Mouse (Mus musculus): ENCODE measurements around the gene Sbk1.
A peak's percentile ranks its signal among the peaks of the same experiment; 100 is the strongest.
"Not testable (repeated sequence)": the region's sequence is repeated elsewhere in the genome, so short reads cannot be mapped to it uniquely, and the experiment has no call there.

Gene Sbk1

DNA sequence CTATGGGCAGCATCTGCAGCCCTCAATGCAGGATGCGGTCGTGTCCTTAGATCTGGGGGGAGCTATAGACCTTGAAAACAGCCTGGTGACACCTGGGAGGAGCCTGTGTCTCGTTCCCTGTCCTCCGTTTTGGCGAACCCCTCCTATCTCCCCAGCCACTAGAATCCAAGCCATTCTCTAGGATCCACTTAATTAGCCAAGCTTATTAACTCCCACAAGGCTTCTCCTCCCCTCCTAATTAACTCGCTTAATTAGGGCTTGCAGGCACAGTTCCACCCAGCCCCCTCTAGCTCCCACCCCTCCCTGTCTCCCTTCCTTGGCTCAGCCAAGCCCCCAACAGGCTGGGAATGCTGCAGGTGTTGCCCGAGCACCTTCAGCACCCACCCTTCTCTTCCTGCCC is 8.5 kb upstream of the Sbk1 start:
- DNase-seq (ENCODE audit: low spot score in 2 of 2): no peak

DNA sequence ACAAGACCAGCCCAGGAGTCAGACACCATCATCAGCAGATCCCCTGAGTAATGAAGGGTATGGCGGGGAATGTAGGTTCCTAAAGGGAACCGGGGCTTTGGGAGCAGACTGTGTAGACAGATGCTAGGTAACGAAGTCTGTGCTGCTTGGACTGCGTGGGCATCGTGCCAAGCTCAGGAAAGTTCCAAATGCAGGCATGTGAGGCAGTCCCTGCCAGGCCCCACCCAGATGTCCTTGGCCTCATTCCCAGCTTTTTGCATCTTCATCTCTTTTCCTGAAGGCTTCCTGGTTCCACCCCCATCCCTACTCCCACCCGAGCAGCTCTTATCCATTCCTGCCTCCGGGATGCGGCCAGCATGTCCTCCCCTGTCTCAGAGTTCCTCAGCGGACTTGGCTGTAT is 6.5 kb upstream of the Sbk1 start:
- DNase-seq (ENCODE audit: low spot score in 2 of 2): peak; percentile 74 to 77

GRCm38 (mm10) chr7:126266372-126266870 is 6.0 kb upstream of the Sbk1 start:
- no peak for DNase-seq (ENCODE audit: low spot score in 2 of 2)

DNA sequence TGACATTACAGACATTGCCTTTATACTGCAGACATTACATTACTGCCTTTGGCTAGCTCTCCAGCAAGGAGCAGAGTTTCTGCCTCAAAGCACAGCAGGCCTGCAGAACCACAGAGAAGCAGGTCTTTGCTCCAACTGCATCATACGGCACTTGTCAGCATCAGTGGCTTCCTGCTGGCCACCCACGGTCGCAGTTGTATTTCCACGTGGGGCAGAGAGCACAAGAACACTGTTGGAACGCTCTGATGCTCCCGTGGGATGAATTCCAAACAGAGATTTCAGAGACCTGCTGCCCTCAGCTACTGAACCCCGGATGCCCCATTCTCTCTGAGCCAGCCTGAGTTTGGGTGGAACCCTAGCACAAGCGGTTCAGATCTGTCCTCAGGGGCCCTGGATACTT is 4.8 kb upstream of the Sbk1 start:
- DNase-seq (ENCODE audit: low spot score in 2 of 2): no peak

DNA sequence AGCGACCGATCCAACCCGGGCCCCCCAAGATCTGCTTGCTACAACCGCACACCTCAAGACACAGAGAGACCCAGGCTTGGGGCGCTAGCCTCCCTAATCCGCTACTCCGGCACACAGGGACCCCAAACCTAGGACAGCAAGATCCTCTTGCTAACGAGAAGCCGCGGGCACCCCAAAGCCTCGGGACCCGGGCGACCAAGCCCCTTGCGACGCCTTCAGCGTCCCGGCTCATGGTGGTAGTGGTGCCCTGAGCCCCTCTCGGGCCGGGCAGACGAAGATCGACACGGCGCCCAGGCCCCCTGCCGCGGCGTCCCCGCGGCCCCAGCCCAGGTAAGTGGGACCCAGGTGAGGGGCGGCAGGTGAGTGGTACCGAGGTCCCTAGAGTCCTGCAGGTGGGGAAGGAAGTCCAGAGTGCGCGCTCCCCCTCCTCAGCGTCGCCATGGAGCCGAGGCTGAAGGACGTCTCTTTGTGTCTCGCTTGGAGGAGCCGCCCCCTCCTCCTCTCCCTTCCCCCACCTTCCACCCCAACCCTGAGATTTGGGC is 422 bp downstream of the Sbk1 start:
- no peak for DNase-seq (ENCODE audit: low spot score in 2 of 2)

- DNase-seq (ENCODE audit: low spot score in 2 of 2): no peak
These were observed 1.1 kb downstream of the Sbk1 start for GRCm38 (mm10) chr7:126273351-126274042.

- no peak for DNase-seq (ENCODE audit: low spot score in 2 of 2)
These were observed 1.7 kb downstream of the Sbk1 start for GRCm38 (mm10) chr7:126274137-126274536.

- no peak for DNase-seq (ENCODE audit: low spot score in 2 of 2)
These were observed 2.2 kb downstream of the Sbk1 start for GRCm38 (mm10) chr7:126274626-126275025.

GRCm38 (mm10) chr7:126275711-126276110 is 3.3 kb downstream of the Sbk1 start:
- DNase-seq (ENCODE audit: low spot score in 2 of 2): no peak

GRCm38 (mm10) chr7:126276297-126276696 is 3.9 kb downstream of the Sbk1 start:
- no peak for DNase-seq (ENCODE audit: low spot score in 2 of 2)

DNA sequence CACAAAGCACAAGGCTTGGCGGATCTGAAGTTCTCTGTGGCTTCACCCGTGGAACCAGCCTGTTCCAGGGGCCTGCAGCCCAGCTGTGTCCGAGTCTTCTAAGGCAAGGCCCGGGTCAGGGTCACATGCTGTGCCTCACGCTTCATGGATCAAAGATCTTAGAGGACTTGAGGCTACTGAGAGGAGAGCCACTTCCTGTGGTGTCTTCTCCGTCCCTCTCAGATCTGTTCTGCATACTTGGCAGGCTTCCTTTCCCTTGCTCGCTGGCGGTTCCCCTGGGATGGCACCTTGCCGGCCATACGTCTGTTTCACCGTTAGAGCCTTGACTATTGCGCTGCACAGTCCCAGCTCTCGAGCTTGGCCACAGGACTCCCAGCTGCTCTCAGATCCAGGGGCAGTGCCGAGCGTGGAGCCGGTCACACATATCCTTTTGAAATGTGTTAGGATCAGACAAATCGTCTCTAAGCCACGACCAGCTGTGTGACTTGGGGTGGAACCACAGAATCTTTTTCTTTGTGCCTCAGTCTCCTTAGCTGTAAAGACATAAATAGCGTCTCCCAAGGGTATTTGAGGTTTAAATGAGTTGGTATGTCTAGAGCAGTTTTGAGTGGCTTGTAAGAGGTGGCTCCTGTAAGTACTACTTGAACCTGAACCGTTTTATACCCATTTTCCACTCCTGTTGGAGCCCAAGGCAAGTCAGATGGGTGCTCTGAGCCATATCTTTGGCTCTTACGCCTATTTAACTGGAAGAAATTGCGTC is 5.3 kb downstream of the Sbk1 start:
- DNase-seq (ENCODE audit: low spot score in 2 of 2): no peak

DNA sequence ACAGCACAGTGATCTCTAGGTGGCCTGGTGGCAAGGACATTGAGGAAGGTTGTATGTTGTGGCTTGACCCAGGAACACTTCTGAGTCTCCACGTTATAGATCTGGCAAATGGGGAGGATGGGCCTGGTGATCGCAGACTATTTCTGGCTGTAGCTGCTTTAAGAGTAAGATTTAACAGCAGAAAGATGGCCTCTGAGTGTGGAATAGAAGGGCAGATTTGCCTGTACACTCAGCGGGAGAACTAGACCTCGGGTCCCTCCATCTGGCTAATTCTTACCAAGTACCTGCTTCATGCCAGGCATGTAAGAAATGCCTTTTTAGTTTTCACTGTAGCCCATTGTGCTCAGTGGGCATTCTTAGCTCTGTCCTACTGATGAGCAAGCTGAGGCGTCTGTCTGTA is 6.4 kb downstream of the Sbk1 start:
- DNase-seq (ENCODE audit: low spot score in 2 of 2): no peak

DNA sequence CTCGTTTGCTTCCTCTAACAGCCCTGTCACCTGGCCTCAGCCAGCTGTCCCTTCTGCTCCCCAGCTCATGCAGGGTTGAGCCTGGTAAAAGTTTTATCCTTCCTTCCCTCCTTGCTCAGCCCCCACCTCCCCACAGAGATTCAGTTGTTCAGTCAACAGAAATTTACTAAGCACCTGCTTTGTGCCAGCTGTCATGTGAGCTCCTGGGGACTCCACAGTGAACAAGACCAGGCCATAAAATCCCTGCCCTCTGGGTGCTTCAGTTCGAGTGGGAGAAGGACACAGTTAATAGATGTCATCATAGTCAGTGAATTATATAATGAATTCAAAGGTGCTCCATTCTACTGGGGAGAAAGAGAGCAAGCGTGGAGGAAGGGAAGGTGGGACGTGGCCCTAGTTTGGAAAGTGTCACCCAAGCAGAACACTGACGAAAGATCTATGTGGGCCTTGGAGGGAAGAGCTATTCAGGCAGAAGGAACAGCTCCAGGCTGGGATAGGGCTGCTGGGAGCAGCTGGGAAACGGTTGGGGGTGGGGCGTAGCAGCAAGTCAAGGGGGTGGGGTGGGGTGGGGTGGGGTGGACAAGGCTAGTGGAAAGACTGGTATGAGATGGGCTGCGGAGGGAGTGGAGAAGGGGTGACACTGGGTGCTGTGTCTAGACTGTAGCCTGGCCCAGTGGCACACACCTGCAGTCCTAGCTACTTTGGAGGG is 7.5 kb downstream of the Sbk1 start:
- DNase-seq (ENCODE audit: low spot score in 2 of 2): no peak

- DNase-seq (ENCODE audit: low spot score in 2 of 2): no peak
These were observed 8.3 kb downstream of the Sbk1 start for GRCm38 (mm10) chr7:126280696-126281095.

DNA sequence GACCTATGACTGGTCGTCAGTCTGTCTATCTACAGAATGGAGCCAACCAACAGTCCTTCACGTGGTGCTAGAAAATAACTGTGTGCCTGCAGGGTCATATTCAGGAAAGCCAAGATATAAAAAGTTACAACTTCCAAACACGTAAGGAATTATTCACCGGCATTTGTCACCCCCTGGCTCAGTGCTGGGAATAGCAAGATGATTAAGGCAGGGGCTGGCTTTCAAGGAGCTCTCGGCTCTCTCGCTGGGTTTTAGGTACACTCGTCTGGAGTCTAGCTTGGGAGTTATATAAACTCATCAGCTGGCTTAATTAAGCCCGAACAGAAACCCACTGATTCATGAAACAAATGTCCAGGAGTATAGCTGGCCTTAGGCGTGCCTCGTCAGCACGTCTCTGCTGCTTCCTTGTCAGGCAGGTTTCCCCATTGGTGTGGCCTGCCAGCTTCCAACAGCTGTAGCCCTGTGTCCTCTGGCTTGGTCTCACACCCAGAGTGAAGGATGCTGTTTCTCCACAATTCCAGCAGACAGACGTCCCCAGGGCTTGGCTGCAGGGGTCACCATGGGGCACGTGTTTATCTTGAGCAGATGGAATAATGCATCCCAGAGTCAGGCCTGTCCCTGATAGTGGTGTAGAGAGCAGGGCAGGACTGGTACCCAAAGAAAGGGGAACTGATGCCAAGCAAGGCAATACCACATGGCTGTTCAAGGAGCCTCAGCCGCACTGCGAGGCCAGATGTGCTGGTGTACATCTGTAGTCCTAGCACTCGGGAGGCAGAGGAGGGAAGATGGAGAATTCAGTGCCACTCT is 9.7 kb downstream of the Sbk1 start:
- DNase-seq (ENCODE audit: low spot score in 2 of 2): no peak

DNA sequence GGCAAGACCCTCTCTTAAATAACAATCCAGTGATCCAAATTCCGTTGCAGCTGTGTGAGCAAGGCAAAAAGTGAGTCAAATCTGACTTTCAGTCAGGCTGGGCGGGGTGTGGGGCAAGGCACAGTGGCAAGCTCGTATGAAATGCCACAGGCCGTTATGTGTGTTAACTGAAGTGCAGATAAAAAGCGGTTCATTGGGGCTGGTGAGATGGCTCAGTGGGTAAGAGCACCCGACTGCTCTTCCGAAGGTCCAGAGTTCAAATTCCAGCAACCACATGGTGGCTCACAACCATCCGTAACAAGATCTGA is 10.2 kb downstream of the Sbk1 start:
- DNase-seq (ENCODE audit: low spot score in 2 of 2): not testable (repeated sequence)

DNA sequence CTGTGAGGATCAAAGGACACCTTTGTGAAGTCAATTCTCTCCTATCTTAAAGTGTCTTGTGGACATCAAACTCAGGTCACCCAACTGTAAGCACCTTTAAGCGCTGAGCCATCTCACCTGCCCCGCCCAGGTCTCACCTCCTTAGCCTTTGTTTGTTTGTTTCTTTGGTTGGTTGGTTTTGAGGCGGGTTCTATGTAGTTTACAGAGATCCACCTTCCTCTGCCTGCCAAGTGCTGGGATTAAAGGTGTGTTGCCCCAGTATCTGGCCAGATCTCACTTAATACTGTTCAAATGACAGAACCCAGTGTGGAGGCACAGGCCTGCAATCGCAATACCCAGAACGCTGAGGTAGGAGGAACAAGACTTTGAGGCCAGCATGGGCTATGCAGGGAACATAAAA is 11.6 kb downstream of the Sbk1 start:
- no peak for DNase-seq (ENCODE audit: low spot score in 2 of 2)

DNA sequence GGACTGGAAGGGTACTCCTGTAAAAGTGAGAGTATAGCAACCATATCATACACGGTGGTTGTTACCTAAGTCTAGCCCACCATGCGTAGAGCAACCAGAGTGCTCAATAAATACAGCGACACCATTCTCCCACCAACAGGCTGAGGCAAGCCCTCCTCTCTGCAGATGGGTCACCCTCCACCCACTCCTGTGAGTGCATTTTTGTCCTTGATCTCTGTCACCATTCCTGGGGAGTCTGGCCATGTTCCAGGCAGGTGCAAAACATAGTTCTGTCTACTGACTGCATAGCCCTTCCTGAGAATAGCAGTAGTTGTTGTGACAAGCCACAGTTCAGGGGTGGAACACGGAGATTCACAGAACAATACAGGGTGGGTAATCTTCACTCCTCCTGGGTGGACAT is 12.0 kb downstream of the Sbk1 start:
- no peak for DNase-seq (ENCODE audit: low spot score in 2 of 2)

- DNase-seq (ENCODE audit: low spot score in 2 of 2): no peak
These were observed 12.4 kb downstream of the Sbk1 start for GRCm38 (mm10) chr7:126284865-126285264.

DNA sequence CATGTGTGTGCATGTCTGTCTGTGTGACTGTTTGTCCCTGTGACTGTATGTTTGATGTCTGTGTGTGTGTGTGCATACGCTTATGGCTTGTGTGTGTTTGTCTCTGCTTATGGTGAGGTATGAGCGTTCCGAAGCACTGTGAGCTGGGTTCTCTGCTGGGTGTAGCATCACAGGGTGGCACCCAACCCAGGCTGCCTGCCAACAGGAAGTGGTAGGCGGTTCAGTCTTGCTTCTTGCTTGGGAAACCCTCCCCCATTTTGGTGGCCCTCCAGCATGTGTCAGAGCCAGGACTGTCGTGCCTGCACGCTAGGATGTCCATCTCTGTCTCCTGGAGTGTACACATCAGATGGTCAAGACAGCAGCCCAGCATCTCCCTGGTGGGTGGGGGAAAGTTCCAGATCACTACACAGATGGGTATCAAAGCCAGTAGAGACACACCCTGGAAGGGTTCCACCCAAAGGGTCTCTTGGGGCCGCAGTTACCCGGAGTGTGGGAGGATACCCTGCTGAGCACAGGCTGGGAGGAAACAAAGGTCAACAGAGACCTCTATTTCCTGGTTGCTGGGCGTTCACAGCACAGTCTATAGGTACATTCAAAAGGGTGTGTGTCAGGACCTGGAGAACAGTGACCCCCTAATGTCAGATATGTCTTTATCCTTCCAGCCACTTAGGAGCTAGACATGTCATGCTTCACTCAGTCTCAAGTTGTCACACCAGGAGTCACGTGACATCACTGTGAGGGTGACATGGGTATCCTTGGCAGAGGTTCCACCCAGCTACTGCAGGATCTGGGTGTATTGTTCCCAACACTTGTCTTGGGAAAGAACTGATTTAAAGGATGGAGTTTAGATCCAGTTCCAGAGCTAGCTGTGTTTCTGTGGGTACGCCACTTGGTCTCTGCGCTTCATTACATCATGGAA is 13.1 kb downstream of the Sbk1 start:
- no peak for DNase-seq (ENCODE audit: low spot score in 2 of 2)

GRCm38 (mm10) chr7:126286311-126286710 is 13.9 kb downstream of the Sbk1 start:
- DNase-seq (ENCODE audit: low spot score in 2 of 2): no peak
